Mouse (Mus musculus) frontal cortex, postnatal 25 days (tissue): Measurements from ENCODE around the gene Lrp2.

ENCODE experiments used
- DNase-seq, 2 experiments: peaks; one replicate each; pipeline ENCODE4 v3.0.0; 2022; ENCODE audit warnings: low spot score in 2 of 2

Lrp2 gene

DNA sequence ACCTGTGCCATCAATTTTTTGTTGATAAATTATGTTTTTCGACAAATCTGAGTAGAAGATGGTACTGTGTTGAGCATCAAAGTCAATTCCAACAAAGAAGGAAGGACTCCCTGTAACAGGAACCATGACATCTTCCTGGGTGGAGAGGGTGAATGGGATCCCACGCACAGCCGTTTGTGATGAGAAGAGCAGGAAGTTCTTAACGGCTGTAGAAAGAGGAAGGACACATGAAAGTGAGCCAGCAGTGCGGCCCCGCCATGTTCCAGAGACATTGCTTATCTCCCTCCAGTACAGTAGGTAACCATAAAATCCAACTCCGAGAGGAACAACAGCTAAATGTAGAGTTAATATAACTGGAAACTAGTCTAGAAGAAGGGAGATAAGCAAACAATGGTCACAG lies 67.6 kb downstream of the Lrp2 start:
- DNase-seq, result no peak

DNA sequence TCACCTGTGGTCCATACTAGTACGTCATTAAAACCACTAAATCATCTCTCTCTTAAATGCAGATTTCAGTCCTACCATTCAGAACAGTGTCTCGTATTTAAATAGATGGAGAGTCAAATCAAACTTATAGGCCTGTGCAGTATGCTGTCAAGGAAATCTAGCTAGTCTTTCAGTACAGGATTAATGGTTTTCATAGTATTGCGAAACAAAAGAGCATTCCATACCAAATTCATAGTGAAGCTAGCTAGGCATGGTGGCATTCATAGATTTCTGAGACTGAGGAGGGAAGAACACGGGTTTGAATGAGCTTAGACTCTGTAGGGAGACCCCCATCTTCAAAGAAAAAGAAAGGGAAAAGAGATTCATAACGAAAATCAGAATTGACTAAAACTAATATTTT lies 74.1 kb downstream of the Lrp2 start:
- no peak for DNase-seq

DNA sequence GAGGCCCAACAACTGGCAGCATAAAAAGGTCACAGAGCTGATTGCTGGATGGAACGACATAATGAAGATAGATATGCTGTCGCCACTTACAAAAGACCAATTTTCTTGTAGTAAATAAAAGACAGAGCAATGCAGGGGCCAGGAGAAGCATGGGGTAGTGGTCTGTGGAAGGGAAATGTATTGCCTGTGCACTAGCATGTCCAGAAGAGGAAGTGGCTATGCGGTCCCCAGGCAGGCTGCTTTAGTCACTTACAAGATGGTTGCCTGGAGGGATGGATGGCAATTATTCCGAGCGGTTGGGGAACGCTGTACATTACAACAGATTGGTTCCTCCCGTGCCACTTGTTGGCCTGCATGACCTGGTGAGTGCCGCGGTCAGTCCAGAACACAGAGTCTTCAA lies 85.5 kb downstream of the Lrp2 start:
- DNase-seq, result no peak

DNA sequence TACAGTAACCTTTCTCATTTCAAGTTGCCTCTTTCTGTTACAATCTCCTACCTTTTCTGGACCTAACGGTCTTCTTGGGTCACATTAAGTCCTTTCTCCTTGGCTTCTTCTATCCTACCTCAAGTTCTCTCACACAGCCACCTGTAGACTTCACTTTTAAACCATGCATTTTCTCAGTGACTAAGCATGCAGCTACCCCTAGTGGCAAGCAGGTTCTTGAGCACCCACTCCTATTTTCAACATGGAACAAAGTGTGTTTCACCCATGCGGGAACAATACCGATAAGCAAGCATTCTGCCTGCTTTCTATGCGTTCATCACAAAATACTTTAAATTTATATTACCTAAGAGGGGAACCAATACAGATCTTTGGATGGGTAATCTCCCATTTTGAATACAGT lies 92.7 kb downstream of the Lrp2 start:
- no peak for DNase-seq

DNA sequence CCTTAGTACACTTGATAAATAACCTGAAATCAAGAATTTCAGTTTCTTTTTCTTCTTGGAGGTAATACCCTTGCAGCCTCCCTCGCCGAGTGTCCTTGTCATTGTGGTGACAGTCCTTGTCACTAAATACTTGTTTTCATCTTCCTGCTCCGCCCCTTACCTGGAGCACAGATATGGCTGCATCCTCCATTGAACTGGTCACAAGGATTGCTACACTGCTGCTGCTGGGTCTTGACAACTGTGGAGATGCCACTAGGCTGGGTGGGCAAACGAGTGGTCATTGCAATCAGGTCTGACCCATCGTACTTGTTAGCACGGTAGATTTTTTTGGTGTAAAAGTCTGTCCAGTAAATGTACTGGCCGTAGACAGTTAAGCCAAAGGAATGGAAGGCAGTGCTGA lies 104.9 kb downstream of the Lrp2 start:
- no peak for DNase-seq

DNA sequence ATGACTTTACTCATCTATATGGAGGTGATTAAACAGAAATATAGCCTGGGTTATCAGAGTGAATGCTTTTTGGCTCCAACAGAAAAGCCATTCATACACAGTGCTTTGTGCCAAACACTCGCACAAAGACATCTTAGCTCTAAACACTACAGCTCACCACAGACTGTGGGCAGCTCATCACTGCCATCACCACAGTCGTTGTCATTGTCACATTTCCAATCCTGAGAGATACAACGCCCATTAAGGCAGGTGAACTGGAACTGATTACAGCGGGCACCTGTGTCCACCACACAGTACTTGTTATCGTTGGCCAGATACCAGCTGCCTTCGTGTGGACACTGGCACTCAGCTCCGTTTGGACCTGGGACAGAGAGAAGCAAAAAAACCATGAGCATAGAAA lies 106.0 kb downstream of the Lrp2 start:
- DNase-seq, result no peak

DNA sequence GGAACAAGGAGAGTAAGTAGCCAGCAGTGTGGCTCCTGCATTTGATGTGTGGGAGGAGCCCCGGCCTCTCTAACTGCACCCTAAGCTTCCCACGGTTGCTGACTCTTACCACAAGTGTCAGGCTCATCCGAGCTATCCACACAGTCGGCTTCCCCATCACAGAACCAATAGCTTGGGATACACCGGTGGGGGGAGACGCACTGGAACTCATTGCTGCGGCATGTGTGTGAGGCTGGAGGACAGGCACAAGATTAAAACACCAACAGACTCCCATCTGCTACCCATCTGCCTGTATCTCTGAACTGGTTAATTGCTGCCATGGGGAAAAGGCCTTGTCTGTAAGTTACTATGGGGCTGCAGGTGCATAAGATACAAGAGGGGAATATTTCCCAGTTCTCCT lies 109.0 kb downstream of the Lrp2 start:
- no peak for DNase-seq

DNA sequence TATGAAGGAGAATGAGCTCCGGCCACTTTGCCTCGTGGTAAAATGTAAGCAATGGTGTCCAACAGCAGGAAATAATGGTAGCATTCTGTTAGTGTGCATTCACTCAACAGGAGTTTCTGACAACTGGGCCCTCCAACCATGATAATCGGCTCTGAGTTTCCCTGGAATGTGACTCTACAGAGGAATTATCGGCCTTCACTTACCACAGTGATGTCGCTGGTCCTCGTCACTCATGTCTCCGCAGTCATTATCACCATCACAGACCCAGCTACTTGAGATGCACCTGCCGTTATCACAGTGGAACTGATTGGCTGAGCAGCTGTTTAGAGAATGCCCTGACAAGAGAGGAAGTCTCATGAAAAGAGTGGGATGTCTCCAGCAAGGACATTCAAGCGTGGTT lies 110.7 kb downstream of the Lrp2 start:
- no peak for DNase-seq

DNA sequence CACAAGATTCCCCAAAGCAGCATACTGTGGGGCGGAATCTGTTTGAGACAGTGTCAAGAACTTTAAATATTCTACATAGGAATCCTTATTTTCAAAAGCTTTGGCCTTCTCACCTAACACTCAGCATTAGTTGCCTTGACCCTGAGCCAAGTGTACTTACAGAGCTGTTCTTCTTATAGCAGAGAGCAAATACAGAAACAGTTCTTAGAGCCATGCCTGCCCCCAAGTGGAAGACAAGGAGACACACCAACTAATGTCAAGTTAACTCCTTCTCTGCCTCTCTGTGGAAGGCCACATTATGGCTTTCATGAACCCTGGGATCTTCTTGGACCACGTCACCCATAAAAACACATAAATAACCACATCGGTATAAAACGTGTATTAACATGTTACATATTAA lies 114.0 kb downstream of the Lrp2 start:
- DNase-seq, result no peak

DNA sequence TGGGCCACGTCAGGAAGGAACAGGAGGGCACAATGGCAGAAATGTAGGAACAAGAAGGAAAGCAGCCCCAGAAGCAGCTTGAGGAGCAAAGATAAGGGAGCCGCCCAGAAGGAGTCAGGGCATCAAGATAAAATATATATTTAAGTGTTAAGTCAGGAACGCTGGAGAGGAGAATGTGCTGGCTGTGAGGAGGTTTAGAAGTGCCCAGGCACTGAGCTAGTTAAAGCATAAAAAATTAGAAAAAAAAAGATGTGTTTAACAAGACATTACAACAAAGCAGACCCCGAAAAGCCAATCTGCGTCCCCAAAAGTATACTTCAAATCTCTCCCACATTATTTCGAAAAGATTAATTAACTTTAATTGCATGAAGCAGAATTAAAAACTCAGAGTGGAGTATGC lies 122.3 kb downstream of the Lrp2 start:
- DNase-seq, result no peak

DNA sequence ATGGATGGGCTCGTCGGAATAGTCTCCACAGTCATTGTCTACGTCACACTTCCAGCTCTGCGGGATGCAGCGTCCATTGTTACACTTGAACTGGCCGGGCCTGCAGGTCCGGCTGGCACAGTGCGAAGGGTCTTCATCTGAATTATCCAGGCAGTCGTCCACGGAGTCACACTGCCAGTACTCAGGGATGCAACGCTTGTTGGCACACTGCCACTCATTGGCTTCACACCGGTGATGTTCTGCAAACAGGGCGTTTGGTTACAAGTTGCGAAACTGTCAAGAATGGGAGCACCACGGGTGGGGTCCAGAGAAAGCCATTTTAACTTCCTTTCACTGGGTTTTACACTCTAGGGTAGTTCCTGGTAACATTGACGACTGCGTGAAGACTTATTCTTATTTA lies 126.4 kb downstream of the Lrp2 start:
- DNase-seq, result no peak

DNA sequence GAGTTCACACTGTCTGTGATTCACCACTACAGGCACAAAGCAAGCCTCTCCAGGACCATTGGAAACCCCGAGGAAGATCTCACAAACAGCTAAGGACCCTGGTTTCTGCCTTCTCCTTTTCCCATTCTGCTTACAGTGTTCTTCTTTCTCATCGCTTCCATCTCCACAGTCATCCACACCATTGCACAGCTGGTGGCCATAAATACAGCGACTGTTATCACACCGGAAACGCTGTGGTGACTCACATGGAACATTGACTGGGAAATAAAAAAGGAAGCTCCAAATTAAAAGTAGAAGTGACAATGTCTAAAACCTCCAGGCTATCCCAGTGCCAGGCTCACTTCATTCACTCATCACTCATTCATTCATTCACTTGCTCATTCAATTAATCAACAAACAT lies 134.7 kb downstream of the Lrp2 start:
- DNase-seq, result no peak

DNA sequence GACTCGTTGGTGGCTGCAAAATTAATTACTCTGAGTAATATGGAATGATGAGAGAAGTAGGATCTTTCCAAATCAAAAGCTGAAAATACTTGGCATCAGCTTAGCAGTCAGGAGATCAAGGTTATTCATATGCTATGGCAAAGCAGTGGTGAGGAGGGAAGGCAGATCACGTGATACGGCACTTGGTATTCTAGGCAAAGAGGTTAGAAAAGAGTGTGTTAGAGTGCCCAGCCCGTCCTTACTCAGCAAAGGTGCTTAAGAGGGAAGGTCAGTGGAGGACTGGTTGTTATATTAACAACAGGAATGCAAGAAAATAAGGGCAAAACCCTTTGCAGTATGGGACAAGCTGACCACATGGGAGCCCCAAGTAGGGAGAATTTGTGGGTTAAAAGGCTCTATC lies 137.3 kb downstream of the Lrp2 start:
- no peak for DNase-seq

DNA sequence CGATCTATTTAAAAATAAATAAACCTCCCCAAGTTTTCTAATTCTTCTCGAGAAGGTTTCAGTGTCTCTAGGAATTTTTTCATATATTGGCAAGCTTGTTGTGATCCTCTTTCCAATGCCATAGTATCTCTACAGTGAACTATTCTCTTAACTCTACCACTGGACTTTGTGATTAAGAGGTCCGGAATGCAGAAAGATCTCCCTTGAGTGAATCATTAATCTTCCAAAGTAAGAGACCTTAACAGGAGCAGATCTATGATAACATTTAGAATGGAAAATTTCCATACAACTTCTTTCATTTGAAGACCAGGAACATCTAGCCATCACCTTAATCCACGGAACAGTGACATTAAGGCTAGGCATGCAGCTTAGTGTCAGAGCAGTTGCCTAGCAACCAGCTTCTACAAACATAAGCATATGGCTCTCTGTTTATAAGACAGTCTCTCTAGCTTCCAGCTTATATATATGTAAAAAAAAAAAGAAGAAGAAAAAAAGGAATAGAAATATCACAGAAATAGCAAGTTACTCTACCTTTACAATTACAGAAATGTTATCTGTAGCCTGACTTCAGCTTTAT lies 139.9 kb downstream of the Lrp2 start:
- no peak for DNase-seq

DNA sequence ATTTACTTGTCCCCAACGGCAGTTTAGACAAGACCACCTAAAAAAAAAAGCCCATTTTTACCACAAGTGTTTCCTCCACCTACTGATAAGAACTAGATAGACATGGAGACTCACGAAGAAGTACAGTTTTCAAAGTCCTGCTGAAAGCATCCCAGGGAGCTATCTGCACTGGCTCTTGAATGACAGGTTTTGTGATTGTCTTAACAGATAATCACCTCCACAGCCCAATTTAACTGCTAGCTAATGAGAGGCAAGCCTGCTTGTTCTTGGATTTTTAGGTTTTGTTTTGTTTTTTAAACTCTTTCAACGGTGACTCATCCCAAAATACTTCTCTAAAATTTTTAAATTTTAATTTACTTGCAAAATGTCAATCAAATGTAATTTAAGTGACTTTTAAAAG lies 144.2 kb downstream of the Lrp2 start:
- DNase-seq, result no peak

DNA sequence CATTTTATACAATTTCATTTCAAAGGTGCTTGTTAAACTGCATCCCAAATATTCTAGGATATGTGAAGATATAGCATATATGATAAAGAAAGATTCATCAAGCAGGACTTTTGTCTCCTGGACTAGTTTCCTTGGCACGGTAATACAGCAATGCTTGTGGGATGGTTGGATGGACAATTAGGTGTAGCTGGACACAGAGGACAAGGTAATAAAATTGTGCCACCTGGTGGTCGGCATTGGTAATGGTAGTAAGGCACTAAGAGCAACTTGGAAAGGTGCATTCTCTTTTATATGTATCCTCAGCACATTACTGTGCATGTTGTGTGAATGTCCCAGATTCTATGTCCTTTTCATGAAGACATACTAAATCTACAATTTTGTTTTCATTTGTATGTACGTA lies 157.7 kb downstream of the Lrp2 start:
- peak; percentile 49 to 63 for DNase-seq

DNA sequence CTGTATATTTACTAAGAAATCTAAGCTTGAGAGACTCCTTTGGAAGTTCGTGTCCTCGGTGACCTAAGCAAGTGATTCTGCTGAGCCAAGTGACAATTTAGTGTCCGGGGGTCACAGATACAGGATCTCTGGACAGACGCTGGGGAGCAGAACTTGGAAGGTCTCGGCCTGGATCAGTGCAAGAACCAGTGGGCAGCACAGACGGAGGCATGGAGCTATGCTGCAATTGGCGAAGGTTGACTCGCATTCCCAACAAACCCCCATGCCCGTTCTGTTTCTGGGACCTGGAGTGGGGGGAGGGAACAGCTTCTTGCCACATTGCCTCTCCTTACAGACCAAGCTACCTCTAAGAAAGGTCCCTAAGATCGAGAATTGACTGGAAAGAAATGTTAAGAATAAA lies 158.7 kb downstream of the Lrp2 start:
- DNase-seq, result no peak

DNA sequence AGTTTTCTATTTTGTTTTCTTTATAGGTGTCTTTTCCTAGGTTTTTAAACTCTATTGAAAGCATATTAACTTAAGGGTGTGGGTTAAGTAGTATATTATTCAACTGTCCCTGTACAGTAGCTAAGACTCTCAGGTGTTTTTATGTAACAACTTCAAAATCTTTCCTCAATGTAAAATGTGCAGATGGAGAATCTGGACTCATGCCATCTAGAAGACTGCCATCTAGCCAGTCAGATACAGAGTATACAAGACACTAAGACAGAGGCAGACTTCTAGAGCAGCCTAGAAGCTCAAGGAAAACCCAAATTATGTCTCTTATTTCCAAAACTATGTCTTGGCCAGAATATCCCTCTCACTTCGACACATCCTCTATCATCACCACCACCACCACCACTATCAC lies 159.8 kb downstream of the Lrp2 start:
- DNase-seq, result no peak

DNA sequence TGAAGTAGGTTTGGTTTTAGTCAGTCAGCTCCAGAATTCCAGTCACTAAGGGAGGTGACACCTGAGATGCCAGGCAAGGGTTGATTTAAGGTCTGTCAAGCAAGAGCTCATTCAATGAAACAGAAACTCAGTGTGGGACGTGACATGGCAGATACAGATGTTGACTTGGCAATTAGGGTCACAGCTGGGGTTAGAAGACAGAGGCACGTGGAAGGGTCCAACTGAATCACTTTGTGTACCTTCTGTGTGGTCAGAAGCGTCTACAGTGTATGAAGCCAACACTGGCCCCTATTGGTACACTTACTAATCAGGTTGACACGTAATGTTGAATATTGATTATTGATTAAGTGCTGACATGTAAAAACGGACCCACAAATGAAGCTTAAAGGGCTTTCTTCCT lies 161.0 kb downstream of the Lrp2 start:
- no peak for DNase-seq

DNA sequence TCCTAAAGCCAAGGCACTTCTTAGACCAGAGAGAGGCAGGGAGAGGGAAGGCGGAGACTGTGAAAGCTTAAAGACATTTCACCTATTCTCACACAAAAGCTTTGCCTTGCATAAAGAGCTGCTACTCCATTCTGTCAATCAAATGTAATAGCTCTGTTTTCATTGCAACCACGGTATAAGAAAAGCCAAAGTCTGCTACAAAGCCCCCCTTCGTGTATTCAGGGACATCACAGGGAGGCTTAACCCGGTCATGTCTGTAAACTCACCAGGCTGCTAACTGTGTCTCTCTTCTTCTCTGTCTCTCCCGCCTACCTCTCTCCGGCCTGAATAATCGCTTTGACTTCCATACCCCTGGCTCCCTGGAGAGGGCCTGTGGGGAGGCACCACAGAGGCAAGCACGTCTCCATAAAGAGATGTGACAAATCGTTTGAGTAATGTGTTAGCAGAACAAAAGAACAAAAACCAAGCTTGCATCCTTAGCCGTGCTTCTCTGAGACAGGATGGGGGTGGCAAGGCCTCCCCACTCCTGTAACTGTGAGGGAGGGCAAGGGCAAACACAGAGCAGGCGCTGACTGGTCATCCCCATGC lies 167.5 kb downstream of the Lrp2 start:
- DNase-seq, result no peak

DNA sequence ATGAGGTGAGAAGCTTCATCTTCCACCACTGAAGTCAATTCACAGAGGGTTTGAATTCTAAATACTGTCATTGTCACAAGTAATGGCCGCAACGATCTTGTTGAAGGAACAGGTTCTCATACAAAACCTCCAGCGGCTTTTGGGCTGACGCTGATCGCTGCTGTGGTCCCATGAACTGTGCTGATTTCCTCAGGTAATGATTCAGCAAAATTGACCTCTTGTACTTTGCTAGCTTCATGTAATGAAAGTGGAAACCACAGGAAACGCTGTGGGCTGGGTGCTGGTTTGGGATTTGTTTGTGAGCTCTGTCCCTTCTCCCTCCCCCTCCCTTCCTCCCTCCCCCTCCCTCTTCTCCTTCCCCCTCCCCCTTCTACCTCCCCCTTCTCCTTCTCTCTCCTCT lies 170.8 kb downstream of the Lrp2 start:
- DNase-seq, result no peak

DNA sequence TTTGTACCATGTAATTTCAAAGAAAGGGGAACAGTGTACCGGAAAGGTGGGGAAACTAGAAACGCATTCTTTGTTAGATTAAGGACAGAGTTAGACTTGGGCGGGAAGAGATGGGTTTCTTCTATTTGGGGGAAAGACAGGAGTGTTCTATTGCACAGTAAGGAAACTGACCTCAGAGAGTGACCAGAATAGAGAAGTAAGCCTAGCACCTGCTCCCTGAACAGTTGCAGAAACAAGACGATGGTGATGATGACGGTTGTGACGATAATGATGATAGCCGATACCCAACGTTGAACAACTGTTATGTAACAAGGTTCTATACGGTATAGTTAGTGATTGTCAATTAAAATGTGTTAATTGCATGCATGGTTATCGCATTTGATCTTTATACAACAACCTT lies 171.3 kb downstream of the Lrp2 start:
- no peak for DNase-seq

DNA sequence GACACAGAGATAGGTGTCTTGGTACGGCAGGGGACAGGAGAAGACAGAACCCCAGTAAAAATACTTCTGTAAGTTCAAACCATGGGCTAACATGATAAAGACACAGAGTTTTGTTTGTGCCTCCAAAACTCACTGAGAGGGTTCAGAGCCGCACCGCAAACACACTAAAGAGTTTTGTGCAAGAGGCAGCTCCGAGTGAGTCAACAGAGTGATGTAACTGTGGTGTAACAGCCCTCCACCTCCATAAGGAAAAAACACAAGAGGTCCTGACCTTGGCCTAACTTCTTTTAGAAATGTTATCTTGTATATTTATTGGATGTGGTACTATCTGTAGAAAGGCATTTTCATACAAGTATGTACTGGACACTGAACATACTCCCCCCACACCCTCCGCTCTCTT lies 180.2 kb downstream of the Lrp2 start:
- DNase-seq, result no peak

DNA sequence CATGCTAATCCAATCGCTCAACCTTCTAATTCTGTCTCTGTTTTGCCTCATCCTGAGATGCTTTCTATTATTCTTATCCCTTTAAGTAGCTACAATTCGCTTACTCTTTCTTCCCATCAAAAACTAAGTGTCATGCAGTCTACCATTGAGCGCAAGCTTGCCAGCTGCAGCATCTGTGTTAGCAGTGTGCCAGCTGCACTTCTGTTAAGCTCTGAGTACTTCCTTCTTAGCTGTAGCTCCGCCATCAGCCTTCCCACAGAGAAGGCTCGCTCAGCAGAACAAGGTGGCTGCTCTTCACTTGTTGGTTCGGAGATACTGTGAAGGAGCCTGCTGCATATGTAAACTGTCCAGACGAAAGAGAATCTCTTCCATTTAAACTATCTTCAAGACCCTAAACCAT lies 183.6 kb downstream of the Lrp2 start:
- DNase-seq, result no peak
